Mouse (Mus musculus): ENCODE data around the gene Rpl22.
A peak's percentile ranks its signal among the peaks of the same experiment; 100 is the strongest.

Gene Rpl22

GRCm38 (mm10) chr4:152325574-152326411 is at the start of gene Rpl22:
Gene Rpl22 (plus strand): TSS chr4:152325742.
- peak; percentile 98 for DNase-seq (ENCODE audit: low read depth, low spot score)

GRCm38 (mm10) chr4:152276389-152277347 is 48.9 kb upstream of the Rpl22 start:
- DNase-seq (ENCODE audit: low read depth, low spot score): peak; percentile 38

- DNase-seq (ENCODE audit: low read depth, low spot score): no peak
Measured at GRCm38 (mm10) chr4:152277916-152278315, 47.6 kb upstream of the Rpl22 start.

GRCm38 (mm10) chr4:152278986-152279385 is 46.6 kb upstream of the Rpl22 start:
- DNase-seq (ENCODE audit: low read depth, low spot score): no peak

- no peak for DNase-seq (ENCODE audit: low read depth, low spot score)
Measured at GRCm38 (mm10) chr4:152281601-152282000, 43.9 kb upstream of the Rpl22 start.

GRCm38 (mm10) chr4:152282721-152283120 is 42.8 kb upstream of the Rpl22 start:
- no peak for DNase-seq (ENCODE audit: low read depth, low spot score)

GRCm38 (mm10) chr4:152283186-152283950 is 42.2 kb upstream of the Rpl22 start:
- DNase-seq (ENCODE audit: low read depth, low spot score): no peak

- peak; percentile 82 for DNase-seq (ENCODE audit: low read depth, low spot score)
Measured at GRCm38 (mm10) chr4:152285505-152285904, 40.0 kb upstream of the Rpl22 start.

- no peak for DNase-seq (ENCODE audit: low read depth, low spot score)
Measured at GRCm38 (mm10) chr4:152286183-152286582, 39.4 kb upstream of the Rpl22 start.

GRCm38 (mm10) chr4:152286887-152287286 is 38.7 kb upstream of the Rpl22 start:
- DNase-seq (ENCODE audit: low read depth, low spot score): peak; percentile 34

- DNase-seq (ENCODE audit: low read depth, low spot score): no peak
Measured at GRCm38 (mm10) chr4:152287317-152288120, 38.0 kb upstream of the Rpl22 start.

GRCm38 (mm10) chr4:152288398-152288945 is 37.1 kb upstream of the Rpl22 start:
- no peak for DNase-seq (ENCODE audit: low read depth, low spot score)

- no peak for DNase-seq (ENCODE audit: low read depth, low spot score)
Measured at GRCm38 (mm10) chr4:152290385-152290784, 35.2 kb upstream of the Rpl22 start.

GRCm38 (mm10) chr4:152290991-152291390 is 34.6 kb upstream of the Rpl22 start:
- DNase-seq (ENCODE audit: low read depth, low spot score): no peak

GRCm38 (mm10) chr4:152291562-152291961 is 34.0 kb upstream of the Rpl22 start, which contains the start of gene Hes3:
Gene Hes3 (minus strand): TSS chr4:152291662.
- no peak for DNase-seq (ENCODE audit: low read depth, low spot score)

- peak; percentile 36 for DNase-seq (ENCODE audit: low read depth, low spot score)
Measured at GRCm38 (mm10) chr4:152292102-152292765, 33.3 kb upstream of the Rpl22 start.

- peak; percentile 29 for DNase-seq (ENCODE audit: low read depth, low spot score)
Measured at GRCm38 (mm10) chr4:152294188-152294929, 31.2 kb upstream of the Rpl22 start.

- DNase-seq (ENCODE audit: low read depth, low spot score): peak; percentile 62
Measured at GRCm38 (mm10) chr4:152295916-152296315, 29.6 kb upstream of the Rpl22 start.

- no peak for DNase-seq (ENCODE audit: low read depth, low spot score)
Measured at GRCm38 (mm10) chr4:152296371-152296770, 29.2 kb upstream of the Rpl22 start.
